Mouse (Mus musculus) spleen, adult 2 months (tissue): ENCODE data around the gene Rb1.

Experiments
- CTCF ChIP-seq: fragments of 200-500 bp; IDR thresholded peaks from 2 replicates; pipeline ENCODE4 v1.5.1; 2011; ENCODE audit warnings: mild to moderate bottlenecking, inconsistent platforms; ENCODE audit not compliant: insufficient read depth, insufficient read length, insufficient replicate concordance; ENCODE audit errors: extremely low read depth
- POLR2A ChIP-seq: fragments of 200-500 bp; IDR thresholded peaks from 2 replicates; pipeline ENCODE4 v1.6.1; 2011; ENCODE audit warnings: low read depth, low read length, inconsistent platforms

- TF ChIP-seq CTCF = no peak
- no peak for TF ChIP-seq POLR2A
These were observed 1.7 kb downstream of the Rb1 start for GRCm38 (mm10) chr14:73323965-73324364.
